Mouse (Mus musculus) hindbrain, postnatal 0 days (tissue): Measurements from ENCODE around the gene Pnpla5. TPM values are rescaled to one million over a fixed set of nuclear protein-coding genes. Genes with fewer than 3 reads are reported as not detected.

Experiments used
- ATAC-seq: fragments of 200-750 bp; cut with Nextera tagmentation; 2 replicates; pipeline ENCODE4 v1.8.0; 2017; ENCODE audit warnings: mild to moderate bottlenecking, moderate TSS enrichment, moderate library complexity
- DNase-seq: peaks from one replicate; pipeline ENCODE4 v3.0.0-alpha.2; 2015; ENCODE audit warnings: low spot score
- H3K27ac ChIP-seq: fragments of 300-500 bp; sonication (generic); 2 replicates; pipeline ENCODE4 v1.5.1; 2014; ENCODE audit warnings: mild to moderate bottlenecking
- H3K27me3 ChIP-seq: fragments of 300-500 bp; sonication (generic); 2 replicates; pipeline ENCODE4 v1.6.1; 2014; ENCODE audit warnings: low read length, mixed read lengths; ENCODE audit not compliant: insufficient read depth
- H3K36me3 ChIP-seq: fragments of 300-500 bp; sonication (generic); 2 replicates; pipeline ENCODE4 v1.6.1; 2014; ENCODE audit warnings: low read length, mixed read lengths; ENCODE audit not compliant: insufficient read depth
- H3K4me1 ChIP-seq: fragments of 300-500 bp; sonication (generic); 2 replicates; pipeline ENCODE4 v1.6.1; 2014; ENCODE audit warnings: antibody characterized with exemption, low read length, mixed read lengths; ENCODE audit not compliant: insufficient read depth
- H3K4me2 ChIP-seq: fragments of 300-500 bp; sonication (generic); 2 replicates; pipeline ENCODE4 v1.6.1; 2014; ENCODE audit warnings: low read depth, mild to moderate bottlenecking, low read length, moderate library complexity, mixed read lengths
- H3K4me3 ChIP-seq: fragments of 300-500 bp; sonication (generic); 2 replicates; pipeline ENCODE4 v1.5.1; 2014; ENCODE audit warnings: low read length
- H3K9ac ChIP-seq: fragments of 300-500 bp; sonication (generic); replicated peaks from 2 replicates; pipeline ENCODE4 v1.6.1; 2014; ENCODE audit warnings: mild to moderate bottlenecking, low read length, moderate library complexity, mixed read lengths
- H3K9me3 ChIP-seq: fragments of 300-500 bp; sonication (generic); 2 replicates; pipeline ENCODE4 v1.6.1; 2016; ENCODE audit warnings: low read length, mixed read lengths
- CTCF ChIP-seq: IDR thresholded peaks from 2 replicates; pipeline ENCODE4 v1.5.1; 2016; ENCODE audit warnings: antibody characterized with exemption, control low read depth, low read depth
- WGBS: fragments of 180-500 bp; shearing (Covaris S2); extraction: QIAGEN DNeasy Blood & Tissue Kit; methylation state at CpG from one replicate; pipeline ENCODE4 v1.1.7; 2014; 5-methylcytosine and 5-hydroxymethylcytosine counted together
- polyA plus RNA-seq: library from polyadenylated mRNA; unstranded; fragments of >200 nt; fragmentation: Nextera tagmentation; extraction: Ambion mirVana; gene quantifications from 2 replicates; pipeline ENCODE4 v1.2.1, GENCODE M21; 2015
- total RNA-seq: library from RNA; depleted of rRNA; stranded (reverse); fragments of >200 nt; gene quantifications from 2 replicates; pipeline ENCODE4 v1.2.3, GENCODE M21; 2014; rRNA removed

The Pnpla5 gene
- total RNA-seq, result not detected in 2 replicates
- not detected in 2 replicates for polyA plus RNA-seq

- Histone ChIP-seq H3K4me2 (no peak within 1 kb of the TSS), H3K4me3 (no peak within 1 kb of the TSS), H3K36me3 (no peaks in the 10 kb centered on the region), H3K27me3 (no peaks in the 10 kb centered on the region), H3K9ac (no peak within 1 kb of the TSS), H3K27ac (no peak within 1 kb of the TSS), H3K9me3 (no peaks in the 10 kb centered on the region), H3K4me1 (no peaks in the 10 kb centered on the region)
- no peak for DNase-seq
- no peak for ATAC-seq
- no peak for TF ChIP-seq CTCF
- WGBS, result 72% methylated on average over 8 of the region's 8 CpGs
Measured at GRCm38 (mm10) chr15:84123075-84123474, at the start of gene Pnpla5. Gene Pnpla5, minus strand, starts transcription at chr15:84123175.

GRCm38 (mm10) chr15:84171166-84171565 lies 48.2 kb upstream of the Pnpla5 start:
- no peak overlapping the region for H3K9ac ChIP-seq
- H3K27me3 ChIP-seq, result no peaks in the 10 kb centered on the region
- no peaks in the 10 kb centered on the region for H3K9me3 ChIP-seq
- WGBS, result 74% methylated on average over 7 of the region's 7 CpGs
- ATAC-seq, result no peak
- no peak for TF ChIP-seq CTCF
- 0 out of 2 replicates have a peak, but pooled peaks cover 7% of the 10 kb centered on the region for H3K36me3 ChIP-seq
- peaks cover 14% of the 10 kb centered on the region for H3K4me1 ChIP-seq
- H3K4me2 ChIP-seq, result no peak overlapping the region
- no peak for DNase-seq
- no peak overlapping the region for H3K4me3 ChIP-seq
- no peak overlapping the region for H3K27ac ChIP-seq

- no peaks in the 10 kb centered on the region for H3K36me3 ChIP-seq
- H3K4me3 ChIP-seq, result no peak overlapping the region
- 76% methylated on average over 1 of the region's 1 CpGs for WGBS
- DNase-seq (no peak), ATAC-seq (no peak)
- peaks cover 14% of the 10 kb centered on the region for H3K4me1 ChIP-seq
- no peaks in the 10 kb centered on the region for H3K9me3 ChIP-seq
- TF ChIP-seq CTCF, result no peak
- peak overlapping the region; percentile 95 for H3K4me2 ChIP-seq
- H3K27me3 ChIP-seq, result no peaks in the 10 kb centered on the region
- H3K27ac ChIP-seq, result no peak overlapping the region
- H3K9ac ChIP-seq, result no peak overlapping the region
Measured at GRCm38 (mm10) chr15:84169511-84169910, 46.5 kb upstream of the Pnpla5 start.

- Histone ChIP-seq H3K27ac (peak overlapping the region; percentile 89), H3K27me3 (no peaks in the 10 kb centered on the region), H3K4me1 (peaks cover 14% of the 10 kb centered on the region), H3K4me2 (peak overlapping the region; percentile 95), H3K36me3 (no peaks in the 10 kb centered on the region), H3K9ac (peak overlapping the region; percentile 76), H3K9me3 (no peaks in the 10 kb centered on the region), H3K4me3 (peak overlapping the region; percentile 62)
- TF ChIP-seq CTCF, result peak; percentile 16; the same call in 1 of the 2 replicates
- 1% methylated on average over 28 of the region's 28 CpGs for WGBS
- DNase-seq (peak; percentile 92), ATAC-seq (peak; percentile 62)
Measured at GRCm38 (mm10) chr15:84168170-84169161, 45.5 kb upstream of the Pnpla5 start.

- Histone ChIP-seq H3K4me3 (peak within 1 kb of the TSS; percentile 62), H3K9me3 (no peaks in the 10 kb centered on the region), H3K4me2 (peak within 1 kb of the TSS; percentile 95), H3K9ac (peak within 1 kb of the TSS; percentile 76), H3K27ac (peak within 1 kb of the TSS; percentile 89), H3K27me3 (no peaks in the 10 kb centered on the region), H3K4me1 (peaks cover 14% of the 10 kb centered on the region), H3K36me3 (no peaks in the 10 kb centered on the region)
- peak; percentile 53 for TF ChIP-seq CTCF
- peak; percentile 97 for ATAC-seq
- WGBS, result under 1% methylated on average over 26 of the region's 28 CpGs
- peak; percentile 99 for DNase-seq
Measured at GRCm38 (mm10) chr15:84167600-84167999, 44.6 kb upstream of the Pnpla5 start, which contains the start of gene Pnpla3. Gene Pnpla3, plus strand, starts transcription at chr15:84167837.

GRCm38 (mm10) chr15:84166818-84167217 lies 43.8 kb upstream of the Pnpla5 start:
- Histone ChIP-seq H3K9ac (no peak overlapping the region), H3K9me3 (no peaks in the 10 kb centered on the region), H3K36me3 (no peaks in the 10 kb centered on the region), H3K27me3 (no peaks in the 10 kb centered on the region), H3K4me3 (no peak overlapping the region), H3K27ac (peak overlapping the region; percentile 89; the same call in 1 of the 2 replicates), H3K4me1 (peaks cover 14% of the 10 kb centered on the region), H3K4me2 (peak overlapping the region; percentile 95)
- TF ChIP-seq CTCF, result no peak
- DNase-seq (no peak), ATAC-seq (no peak)
- 72% methylated on average over 6 of the region's 6 CpGs for WGBS
